ENCODE assay signal across 9 mouse cellular contexts in genomic region chr6:137723898-137724297, GRCm38 (mm10). TPM values are rescaled to one million over a fixed set of nuclear protein-coding genes. Genes with fewer than 3 reads are reported as not detected.
A peak's percentile ranks its signal among the peaks of the same experiment; 100 is the strongest.
DNase-seq lines count a peak whose midpoint lies in the region; ATAC-seq and TF ChIP-seq lines count a peak whose summit lies in the region.
"Had no signal": no experiment of that assay in that cellular context is flagged by ENCODE, and none has a peak within 500 bp of the region (broad histone marks: within the 10 kb centered on the region; RNA-seq: fewer than 3 reads in every experiment).

No protein-coding gene starts in this region.

- H3K9ac ChIP-seq in kidney, embryonic 14.5 days (ENCODE audit: low read depth, low read length) = no peak overlapping the region
- no peak overlapping the region for H3K9ac ChIP-seq in intestine, postnatal 0 days (ENCODE audit: low read depth, low read length)
- H3K9ac ChIP-seq: embryonic facial prominence, embryonic 13.5 days had no signal

- 3% methylated on average over 4 of the region's 4 CpGs for WGBS in kidney, adult 2 months
- 5% methylated on average over 4 of the region's 4 CpGs for WGBS in kidney, embryonic 14.5 days
- whole genome bisulfite sequencing in intestine, postnatal 0 days = 4% methylated on average over 4 of the region's 4 CpGs

- no peak overlapping the region for H3K27ac ChIP-seq in kidney, adult 2 months (ENCODE audit: insufficient read depth, low read depth, low read length)
- H3K27ac ChIP-seq in kidney, embryonic 14.5 days (ENCODE audit: low read depth, low read length) = no peak overlapping the region
- H3K27ac ChIP-seq in intestine, postnatal 0 days (ENCODE audit: low read depth, low read length) = no peak overlapping the region
- H3K27ac ChIP-seq: embryonic facial prominence, embryonic 13.5 days had no signal

- ATAC-seq in kidney, embryonic 14.5 days (ENCODE audit: low FRiP score, low TSS enrichment) = no peak
- peak; percentile 62 for ATAC-seq in G1E (ENCODE audit: extremely low read depth, insufficient number of reproducible peaks, low FRiP score, poor library complexity, severe bottlenecking)
- ATAC-seq in intestine, postnatal 0 days = no peak

- no peak for TF ChIP-seq POLR2A in kidney, adult 2 months (IDR thresholded peaks at IDR 0.05; ENCODE audit: low read depth, low read length)

- no peak overlapping the region for H3K4me2 ChIP-seq in kidney, embryonic 14.5 days (replicated peaks; ENCODE audit: low read depth, low read length)
- H3K4me2 ChIP-seq in intestine, postnatal 0 days (replicated peaks; ENCODE audit: low read depth) = no peak overlapping the region
- H3K4me2 ChIP-seq: embryonic facial prominence, embryonic 13.5 days had no signal

- no peaks in the 10 kb centered on the region for H3K4me1 ChIP-seq in kidney, adult 2 months (ENCODE audit: control insufficient read depth, insufficient read depth, low read length)
- H3K4me1 ChIP-seq in kidney, embryonic 14.5 days (ENCODE audit: control insufficient read depth, insufficient read depth, low read length) = no peaks in the 10 kb centered on the region
- no peaks in the 10 kb centered on the region for H3K4me1 ChIP-seq in G1E (ENCODE audit: insufficient read depth, low read depth, low read length)
- no peaks in the 10 kb centered on the region for H3K4me1 ChIP-seq in intestine, postnatal 0 days (replicated peaks; ENCODE audit: control insufficient read depth, insufficient read depth, low read length)
- H3K4me1 ChIP-seq: embryonic facial prominence, embryonic 13.5 days had no signal

- TF ChIP-seq CTCF in kidney, adult 2 months (conservative IDR thresholded peaks at IDR 0.05; ENCODE audit: insufficient read depth, insufficient read length, low read depth, low read length) = peak; percentile 29; the same call in 1 of the 2 replicates
- 0 out of 2 replicates have a peak, but pooled peaks have one; percentile 21 for TF ChIP-seq CTCF in G1E (IDR thresholded peaks at IDR 0.05; ENCODE audit: low read depth, low read length)
- peak; percentile 82 for TF ChIP-seq CTCF in intestine, postnatal 0 days (IDR thresholded peaks at IDR 0.05; ENCODE audit: low read depth)

- no peaks in the 10 kb centered on the region for H3K36me3 ChIP-seq in kidney, adult 2 months (ENCODE audit: control insufficient read depth, insufficient read depth, low read length)
- no peaks in the 10 kb centered on the region for H3K36me3 ChIP-seq in kidney, embryonic 14.5 days (ENCODE audit: control insufficient read depth, insufficient read depth, low read length)
- no peaks in the 10 kb centered on the region for H3K36me3 ChIP-seq in G1E (replicated peaks)
- no peaks in the 10 kb centered on the region for H3K36me3 ChIP-seq in intestine, postnatal 0 days (ENCODE audit: control insufficient read depth, insufficient read depth)
- H3K36me3 ChIP-seq: embryonic facial prominence, embryonic 13.5 days had no signal

- DNase-seq in kidney, adult 2 months = peak; percentile 68
- peak; percentile 90 for DNase-seq in 3T3-L1 (ENCODE audit: low read depth, low spot score)
- DNase-seq in G1E (ENCODE audit: low spot score) = no peak
- DNase-seq in embryo, embryonic 11 days = peak; percentile 81
- peak; percentile 75 for DNase-seq in retina, postnatal 1 day
- DNase-seq in adrenal gland, adult 2 months = no peak

- H3K9me3 ChIP-seq in kidney, embryonic 14.5 days (ENCODE audit: control insufficient read depth, low read length) = no peaks in the 10 kb centered on the region
- peaks cover 8% of the 10 kb centered on the region for H3K9me3 ChIP-seq in G1E (replicated peaks)
- H3K9me3 ChIP-seq in intestine, postnatal 0 days (ENCODE audit: control insufficient read depth) = no peaks in the 10 kb centered on the region
- H3K9me3 ChIP-seq: embryonic facial prominence, embryonic 13.5 days had no signal

- no peak overlapping the region for H3K4me3 ChIP-seq in kidney, adult 2 months (ENCODE audit: insufficient read depth, low read depth, low read length)
- no peak overlapping the region for H3K4me3 ChIP-seq in kidney, embryonic 14.5 days (ENCODE audit: low read length)
- no peak overlapping the region for H3K4me3 ChIP-seq in G1E (ENCODE audit: low read depth, low read length)
- no peak overlapping the region for H3K4me3 ChIP-seq in intestine, postnatal 0 days (ENCODE audit: low read depth, low read length)
- H3K4me3 ChIP-seq: embryonic facial prominence, embryonic 13.5 days had no signal

- no peaks in the 10 kb centered on the region for H3K27me3 ChIP-seq in kidney, adult 2 months (replicated peaks; ENCODE audit: control insufficient read depth, insufficient read depth, low read length)
- no peaks in the 10 kb centered on the region for H3K27me3 ChIP-seq in kidney, embryonic 14.5 days (ENCODE audit: control insufficient read depth, insufficient read depth, low read length)
- no peaks in the 10 kb centered on the region for H3K27me3 ChIP-seq in G1E (ENCODE audit: insufficient read depth, low read length)
- 0 out of 2 replicates have a peak, but pooled peaks cover 4% of the 10 kb centered on the region for H3K27me3 ChIP-seq in intestine, postnatal 0 days (replicated peaks; ENCODE audit: control insufficient read depth, insufficient read depth, low read length)

RNA-seq across cellular contexts. Expression of gene Strap, which starts 11.0 kb away (rescaled TPM):
- 29.7 and 31.1 TPM in 2 replicates for polyA plus RNA-seq in kidney, adult 2 months (2012; rRNA removed)
- polyA plus RNA-seq in kidney, embryonic 14.5 days (2014; fragmentation: Nextera tagmentation; extraction: Ambion mirVana) = 198 and 200 TPM in 2 replicates
- total RNA-seq in G1E (2014; fragmentation: Nextera tagmentation) = 151 and 153 TPM in 2 replicates
- total RNA-seq in G1E (2017) = 97.6 and 117 TPM in 2 replicates
- 26.2 and 38.1 TPM in 2 replicates for polyA plus RNA-seq in G1E (2012)
- polyA plus RNA-seq in intestine, postnatal 0 days (2015; fragmentation: Nextera tagmentation; extraction: Ambion mirVana) = 71.0 and 71.4 TPM in 2 replicates
- 100 to 1,000 TPM; 110 to 143 TPM for total RNA-seq in adrenal gland, adult 2 months (2021)
- polyA plus RNA-seq in adrenal gland, adult 2 months (2012; rRNA removed) = 78.8 and 79.6 TPM in 2 replicates

RNA-seq across cellular contexts. Expression of gene Dera, which starts 30.4 kb away (rescaled TPM):
- 36.0 and 38.2 TPM in 2 replicates for polyA plus RNA-seq in kidney, adult 2 months (2012; rRNA removed)
- 68.7 and 73.1 TPM in 2 replicates for polyA plus RNA-seq in kidney, embryonic 14.5 days (2014; fragmentation: Nextera tagmentation; extraction: Ambion mirVana)
- total RNA-seq in G1E (2014; fragmentation: Nextera tagmentation) (48.4 and 51.2 TPM in 2 replicates), G1E (2017) (69.4 and 73.5 TPM in 2 replicates)
- polyA plus RNA-seq in G1E (2012) = 34.5 and 47.6 TPM in 2 replicates
- polyA plus RNA-seq in intestine, postnatal 0 days (2015; fragmentation: Nextera tagmentation; extraction: Ambion mirVana) = 122 and 130 TPM in 2 replicates
- total RNA-seq in adrenal gland, adult 2 months (2021) = 10 to 100 TPM; 12.6 to 22.5 TPM
- polyA plus RNA-seq in adrenal gland, adult 2 months (2012; rRNA removed) = 4.1 and 5.1 TPM in 2 replicates

Comparison
In these comparisons a context has a peak if more than half of its experiments do, and no peak if none do; other contexts are left out.
1. DNase-seq: peak in kidney, adult 2 months (single experiment), 3T3-L1 (single experiment), embryo, embryonic 11 days (single experiment) and retina, postnatal 1 day (single experiment); none in G1E (single experiment) and adrenal gland, adult 2 months (single experiment).
2. CTCF ChIP-seq: peak in every context shown above with its lines; median percentile 82 in intestine, postnatal 0 days; 29 in kidney, adult 2 months; 21 in G1E.